Mouse (Mus musculus): ENCODE measurements around the gene Sco2.

The Sco2 gene

GRCm38 (mm10) chr15:89373762-89374248, at the start of gene Sco2:
Gene Sco2, minus strand, starts transcription at chr15:89373846.
- DNase-seq (ENCODE audit: low spot score in 2 of 2) = peak; percentile 85 to 88

GRCm38 (mm10) chr15:89421938-89422337, 48.3 kb upstream of the Sco2 start:
- no peak for DNase-seq (ENCODE audit: low spot score in 2 of 2)

DNA sequence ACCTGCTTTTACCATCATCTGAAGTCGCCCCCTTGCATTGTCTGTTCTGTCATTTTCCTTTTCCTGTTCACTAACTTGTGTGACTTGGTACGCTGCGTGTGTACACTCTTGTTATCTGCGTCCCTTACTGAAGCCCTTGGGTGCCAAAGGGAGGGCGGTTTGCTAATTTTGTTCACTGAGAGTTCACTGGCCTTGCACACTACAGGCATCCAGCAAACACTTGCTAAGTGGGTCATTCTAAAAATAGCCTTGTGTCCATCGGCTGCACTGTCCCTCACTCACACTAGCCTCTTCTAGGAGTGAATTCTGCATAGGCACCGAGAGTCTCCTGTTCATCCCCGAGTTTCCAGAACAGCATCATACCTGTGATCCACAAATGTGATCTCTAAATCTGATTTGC, 41.6 kb upstream of the Sco2 start:
- DNase-seq (ENCODE audit: low spot score in 2 of 2) = no peak

- DNase-seq (ENCODE audit: low spot score in 2 of 2) = no peak
Observed at GRCm38 (mm10) chr15:89410118-89410517, 36.5 kb upstream of the Sco2 start, which contains the start of gene Syce3. Gene Syce3, minus strand, starts transcription at chr15:89410503.

DNA sequence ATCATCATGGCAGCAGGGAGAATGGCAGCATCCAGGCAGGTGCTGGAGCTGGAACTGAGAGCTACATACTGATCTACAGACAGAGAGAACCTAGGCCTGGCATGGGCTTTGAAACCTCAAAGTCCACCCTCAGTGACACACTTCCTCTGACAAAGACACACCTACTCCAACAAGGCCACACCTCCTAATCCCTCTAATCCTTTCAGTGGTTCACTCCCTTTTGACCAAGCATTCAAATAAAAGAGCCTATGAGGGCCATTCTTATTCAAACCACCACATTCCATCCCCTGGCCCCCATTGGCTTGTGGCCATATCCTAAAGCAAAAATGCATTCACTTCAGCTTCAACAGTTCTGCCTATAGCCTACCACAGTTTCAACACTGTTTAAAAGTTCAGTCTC, 33.0 kb upstream of the Sco2 start:
- DNase-seq (ENCODE audit: low spot score in 2 of 2) = no peak

DNA sequence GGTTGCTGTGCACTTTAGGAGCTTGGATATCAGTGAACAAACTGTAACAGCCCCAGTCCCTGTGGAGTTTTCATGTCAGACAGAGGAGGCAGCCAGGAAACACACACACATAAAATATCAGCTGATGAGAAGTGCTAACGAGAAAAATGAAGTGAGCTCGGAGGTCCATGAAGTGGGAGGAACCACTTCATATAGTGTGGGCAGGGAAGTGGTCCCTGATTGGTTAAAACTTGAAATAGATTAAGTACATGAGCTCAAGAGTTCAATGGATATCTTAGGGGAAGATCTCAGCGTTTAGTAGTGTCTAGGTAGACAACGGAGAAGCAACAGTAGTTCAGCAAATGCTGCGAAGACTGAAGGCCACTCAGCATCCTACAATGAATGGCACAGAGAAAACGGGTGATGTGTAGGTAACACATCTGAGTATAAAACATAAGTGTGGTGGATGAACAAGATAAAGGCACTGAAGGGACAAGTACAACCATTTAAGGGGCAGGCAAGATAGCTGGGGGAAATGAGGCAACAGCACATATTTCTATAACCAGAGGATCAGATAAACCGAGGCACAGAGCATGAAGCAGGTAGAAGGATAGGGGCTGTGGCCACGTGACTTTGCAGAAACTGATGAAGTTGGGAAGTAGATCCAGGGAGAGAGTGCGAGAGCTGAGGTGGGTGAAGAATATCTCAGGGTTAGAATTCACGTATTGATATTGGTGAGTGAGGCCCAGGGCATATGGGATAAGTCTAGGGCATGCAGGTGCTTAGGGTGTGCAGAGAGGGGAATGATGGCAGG, 31.4 kb upstream of the Sco2 start:
- no peak for DNase-seq (ENCODE audit: low spot score in 2 of 2)

- no peak for DNase-seq (ENCODE audit: low spot score in 2 of 2)
Observed at GRCm38 (mm10) chr15:89402471-89402870, 28.8 kb upstream of the Sco2 start.

GRCm38 (mm10) chr15:89399716-89400115, 26.1 kb upstream of the Sco2 start:
- DNase-seq (ENCODE audit: low spot score in 2 of 2) = no peak

DNA sequence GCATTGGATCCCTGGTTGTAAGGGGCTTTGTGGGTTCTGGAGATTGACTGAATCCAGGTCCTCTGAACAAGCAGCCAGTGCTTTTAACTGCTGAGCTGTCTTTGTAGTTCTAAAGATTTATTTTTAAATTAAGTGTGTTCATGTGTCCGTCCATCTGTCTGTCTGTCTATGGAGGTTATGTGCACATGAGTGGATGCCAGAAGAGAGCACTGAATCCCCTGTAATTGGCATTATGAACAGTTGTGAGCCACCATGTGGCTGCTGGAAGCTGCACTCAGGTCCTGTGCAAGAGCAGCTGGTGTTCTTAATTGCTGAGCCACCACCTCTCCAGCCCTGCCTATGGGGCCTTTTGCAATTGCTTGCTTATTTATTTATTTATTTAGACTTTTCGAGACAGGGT, 24.5 kb upstream of the Sco2 start:
- no peak for DNase-seq (ENCODE audit: low spot score in 2 of 2)

DNA sequence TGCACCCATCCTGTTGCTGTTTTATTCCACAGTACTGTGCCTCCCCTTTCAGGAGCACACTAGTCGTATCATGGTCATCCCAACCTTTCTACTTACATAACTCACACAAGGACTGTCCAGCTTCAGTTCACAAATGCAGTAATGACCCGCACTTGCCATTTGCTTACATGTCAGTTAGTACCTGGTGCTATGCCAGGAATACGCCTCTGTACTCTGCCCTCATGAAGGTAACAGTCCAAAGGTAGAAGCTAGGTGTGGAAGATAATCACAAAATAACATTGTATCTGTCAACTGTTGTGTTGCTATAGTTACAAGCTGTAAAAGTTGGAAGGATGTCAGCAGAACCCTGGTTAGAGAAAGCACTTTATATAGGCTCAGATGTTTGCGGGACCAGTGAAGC, 23.2 kb upstream of the Sco2 start:
- no peak for DNase-seq (ENCODE audit: low spot score in 2 of 2)

DNA sequence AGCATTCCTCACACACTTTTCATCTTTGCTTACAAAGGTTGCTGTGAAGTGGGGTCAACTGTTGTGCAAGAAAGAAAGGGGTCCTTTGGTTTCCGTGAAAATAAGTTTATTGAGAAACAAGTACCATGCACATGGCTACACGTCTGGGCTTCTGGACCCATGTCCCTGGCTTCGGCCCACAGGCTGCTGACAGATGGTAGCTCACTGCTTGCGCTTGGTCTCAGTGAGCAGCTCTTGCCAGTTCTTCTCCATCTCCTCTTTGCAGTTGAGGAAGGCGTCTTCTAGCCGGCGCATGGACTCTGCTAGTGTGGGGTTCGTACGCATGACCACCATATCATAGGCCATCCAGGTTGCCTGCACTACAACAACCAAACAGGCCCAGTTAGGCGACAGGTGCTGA, 16.4 kb upstream of the Sco2 start:
- DNase-seq (ENCODE audit: low spot score in 2 of 2) = no peak

- no peak for DNase-seq (ENCODE audit: low spot score in 2 of 2)
Observed at GRCm38 (mm10) chr15:89387127-89387526, 13.5 kb upstream of the Sco2 start.

GRCm38 (mm10) chr15:89384617-89385016, 11.0 kb upstream of the Sco2 start, which contains the start of gene Klhdc7b:
Gene Klhdc7b, plus strand, starts transcription at chr15:89384917.
- no peak for DNase-seq (ENCODE audit: low spot score in 2 of 2)

GRCm38 (mm10) chr15:89379429-89379828, 5.8 kb upstream of the Sco2 start:
- peak; percentile 43 to 51 for DNase-seq (ENCODE audit: low spot score in 2 of 2)

DNA sequence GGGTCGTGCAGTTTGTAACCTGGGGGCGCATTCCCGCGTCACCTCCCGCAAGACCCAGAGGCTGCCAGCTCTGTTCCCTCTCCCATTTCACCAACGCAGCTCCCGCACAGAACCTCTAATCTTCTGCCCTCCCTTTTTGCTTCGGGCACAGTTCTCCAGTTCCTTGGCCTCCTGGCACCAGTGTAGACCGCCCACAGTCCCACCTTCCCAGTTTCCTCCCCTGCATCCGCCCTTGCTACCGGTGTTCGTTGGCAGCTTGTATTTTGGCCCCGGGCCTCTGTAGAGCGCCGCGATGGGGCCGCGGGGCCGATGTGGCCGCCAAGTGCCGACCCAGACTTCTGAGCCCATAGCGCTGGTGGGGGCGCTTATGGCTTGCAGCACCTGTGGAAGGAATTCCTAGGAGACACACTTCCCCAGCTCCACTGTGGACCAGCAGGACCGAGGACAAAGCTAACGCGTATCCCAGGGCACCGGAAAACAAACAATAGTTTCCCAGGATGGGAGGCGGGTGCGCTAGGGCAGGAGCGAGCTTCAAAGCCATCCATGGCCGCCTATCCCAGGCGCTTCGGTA, 5.3 kb upstream of the Sco2 start, which contains the start of gene Odf3b:
Gene Odf3b (minus strand): TSS at position 452 of the 571 bp plus-strand sequence.
- no peak for DNase-seq (ENCODE audit: low spot score in 2 of 2)

DNA sequence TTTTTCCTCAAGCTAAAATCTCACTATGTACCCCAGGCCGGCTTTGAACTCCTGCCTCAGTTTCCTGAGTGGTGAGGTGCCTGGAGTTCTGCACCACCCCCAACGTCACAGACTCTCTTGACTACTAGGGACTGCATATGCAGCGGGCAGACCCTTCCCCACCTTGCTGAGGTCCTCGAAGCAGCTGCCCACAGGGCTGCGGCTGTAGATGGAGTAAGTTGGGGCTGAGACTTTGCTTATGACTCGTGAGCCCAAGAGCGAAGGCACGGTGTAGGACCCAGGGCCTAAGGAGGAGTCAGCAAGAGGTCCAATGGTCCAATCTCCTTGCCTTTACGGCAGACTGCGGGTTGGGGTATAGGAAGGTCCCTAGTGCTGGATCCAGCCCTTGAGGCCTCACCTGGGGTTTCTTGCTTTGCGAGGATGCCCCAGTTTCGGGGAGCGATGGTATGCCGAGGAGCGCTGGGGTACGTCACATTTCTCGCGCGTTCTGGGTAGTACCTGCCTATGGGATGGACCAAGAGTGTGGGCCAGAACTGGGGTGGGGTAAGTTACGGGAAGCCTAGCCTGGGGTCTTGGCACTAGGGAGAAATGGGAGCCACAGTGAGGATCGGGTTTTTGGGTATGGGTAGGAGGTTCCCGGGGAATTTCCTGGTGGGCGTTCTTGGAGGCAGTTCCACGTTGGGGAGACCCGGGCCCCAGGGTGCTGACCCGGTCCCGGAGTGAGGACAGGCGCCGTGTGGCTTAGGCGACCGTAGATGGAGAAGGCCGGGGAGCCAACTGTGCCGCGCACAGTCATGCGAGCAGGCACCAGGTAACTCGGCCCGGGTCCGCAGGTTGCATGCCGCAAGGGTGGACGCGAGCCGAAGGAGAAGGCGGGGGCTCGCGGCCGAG, 4.5 kb upstream of the Sco2 start:
- DNase-seq (ENCODE audit: low spot score in 2 of 2) = no peak

DNA sequence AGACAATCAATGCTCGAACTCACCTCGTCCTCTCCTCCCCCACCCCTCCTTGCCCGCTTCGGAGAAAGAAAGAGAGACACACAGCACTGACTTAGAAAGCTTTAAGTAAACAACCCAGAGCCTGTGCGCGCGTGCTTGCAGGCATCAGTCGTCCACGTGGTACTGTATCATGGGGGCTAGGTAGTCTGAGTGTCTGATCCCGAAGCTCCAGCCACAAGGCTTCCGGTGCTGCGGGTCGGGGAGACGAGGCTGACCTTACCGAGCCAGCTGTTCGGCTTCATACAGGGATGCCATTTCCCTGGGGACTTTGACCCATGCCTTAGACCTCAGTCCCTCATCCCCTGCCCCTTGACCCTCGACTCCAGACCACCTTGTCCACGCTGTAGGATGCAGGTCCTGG, 3.7 kb upstream of the Sco2 start:
- no peak for DNase-seq (ENCODE audit: low spot score in 2 of 2)

DNA sequence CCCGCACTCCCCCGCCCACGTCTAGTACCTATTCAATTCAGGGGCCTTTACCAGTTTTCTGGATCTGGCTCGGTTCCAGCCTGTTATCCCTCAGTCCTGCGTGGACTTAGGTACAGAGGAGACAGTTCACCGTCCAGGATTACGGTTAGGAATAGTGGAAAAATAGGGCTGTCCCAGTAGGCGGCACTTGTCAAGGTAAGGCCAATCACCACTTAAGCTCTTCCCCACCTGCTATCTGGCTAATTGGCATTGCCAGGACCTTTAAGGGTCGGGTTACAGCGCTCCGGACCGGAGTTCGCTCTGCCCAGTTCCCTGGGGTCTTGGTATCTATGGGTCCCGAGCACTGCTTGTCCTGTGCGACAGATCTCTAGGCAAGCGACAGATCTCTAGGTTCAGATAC, 3.3 kb upstream of the Sco2 start, which contains the start of gene Tymp:
Gene Tymp (minus strand): TSS at position 83 of the 400 bp plus-strand sequence.
- DNase-seq (ENCODE audit: low spot score in 2 of 2) = no peak

DNA sequence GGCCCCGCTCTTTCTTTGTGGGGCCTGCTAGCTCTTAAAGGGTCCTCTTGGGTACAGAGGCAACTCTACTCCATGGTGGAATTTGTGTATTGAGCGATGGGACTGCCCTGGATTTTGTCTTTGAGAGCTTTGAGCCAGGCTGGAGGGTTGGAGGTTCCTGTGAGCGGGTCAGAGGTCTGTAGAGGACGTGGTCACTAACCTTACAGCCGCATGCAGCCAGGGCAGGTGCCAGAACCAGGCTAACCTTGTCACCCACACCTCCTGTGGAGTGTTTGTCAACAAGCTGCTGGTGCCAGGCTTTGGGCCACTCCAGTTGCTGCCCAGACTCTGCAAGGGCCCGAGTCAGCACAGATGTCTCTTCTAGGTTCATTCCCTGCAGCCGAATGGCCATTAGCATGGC, 2.4 kb upstream of the Sco2 start:
- DNase-seq (ENCODE audit: low spot score in 2 of 2) = no peak

GRCm38 (mm10) chr15:89374801-89375534, 1.3 kb upstream of the Sco2 start:
- DNase-seq (ENCODE audit: low spot score in 2 of 2) = no peak

GRCm38 (mm10) chr15:89374340-89374739, 694 bp upstream of the Sco2 start:
- no peak for DNase-seq (ENCODE audit: low spot score in 2 of 2)
